Mouse (Mus musculus): ENCODE results near the gene Zfp458. TPM values are rescaled to one million over a fixed set of nuclear protein-coding genes. Genes with fewer than 3 reads are reported as not detected.

The Zfp458 gene
- polyA plus RNA-seq (2017; shearing (Covaris generic)), result 3.5 TPM

DNA sequence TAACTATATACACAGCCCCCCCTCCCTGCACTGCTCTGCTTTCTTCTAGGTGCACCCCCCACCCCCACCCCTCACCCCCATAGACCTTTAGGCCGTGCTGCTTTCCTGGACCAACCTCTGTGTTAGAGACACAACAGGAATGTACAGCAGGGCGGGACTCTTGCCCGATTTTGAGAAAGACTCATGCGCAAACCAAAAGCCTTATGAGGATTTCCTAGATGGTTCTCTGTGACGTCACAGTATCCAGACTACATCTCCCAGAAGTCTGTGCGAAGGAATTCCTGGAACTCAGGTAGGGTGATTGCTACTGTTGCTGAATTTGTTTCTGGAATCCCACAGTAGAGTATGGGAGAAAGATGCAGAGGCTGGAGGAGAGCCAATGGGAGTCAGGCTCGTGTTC is at the start of gene Zfp458:
TSS of gene Zfp458 (minus strand) at position 153 of the 400 bp plus-strand sequence.

DNA sequence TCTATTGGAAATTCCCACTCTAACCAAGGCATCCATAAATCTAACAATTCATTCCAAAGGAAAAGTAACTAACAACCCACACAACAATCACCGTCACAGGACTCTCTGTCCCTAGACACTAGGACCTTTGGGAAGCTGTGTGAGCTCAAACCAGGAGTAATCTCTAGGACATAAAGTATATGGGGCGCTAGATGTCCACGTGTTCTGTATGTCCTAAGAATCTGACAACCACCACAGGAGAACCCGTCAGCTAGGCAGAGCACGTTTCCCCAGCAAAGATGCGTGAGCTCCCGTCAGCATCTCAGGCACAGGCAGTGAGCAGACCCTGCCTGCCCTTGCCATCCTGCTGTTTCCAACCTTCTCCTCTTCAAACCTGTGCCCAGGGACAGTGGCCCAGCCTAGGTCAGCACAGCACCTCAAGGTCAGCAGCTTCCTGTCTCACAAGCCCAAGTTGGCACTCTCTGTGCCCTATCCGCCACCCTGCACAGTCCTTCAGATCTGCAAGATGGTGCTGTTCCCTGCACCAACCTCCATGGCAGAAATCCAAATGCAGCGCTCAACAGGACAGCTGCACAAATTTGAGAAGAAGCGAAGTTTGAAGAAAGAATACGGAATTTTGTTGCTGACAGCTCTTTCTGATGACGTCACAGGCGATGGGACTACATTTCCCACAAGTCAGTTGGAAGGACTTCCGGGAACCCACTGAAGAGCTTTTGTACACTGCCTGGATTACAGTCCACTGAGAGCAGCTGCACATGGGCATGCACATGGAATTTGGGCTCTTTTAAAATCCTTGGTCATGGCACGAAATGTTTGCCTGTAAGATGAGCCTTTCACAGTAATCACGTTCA is 27.8 kb upstream of the Zfp458 start, which contains the start of gene Zfp457:
TSS of gene Zfp457 (minus strand) at position 664 of the 851 bp plus-strand sequence.

Other genes with a start within 250 kb of the Zfp458 start
- 9.9 TPM for gene Zfp712, start 217.3 kb downstream of the Zfp458 start, polyA plus RNA-seq (2017; shearing (Covaris generic))
- 5.9 TPM for gene Zfp708, start 180.5 kb downstream of the Zfp458 start, polyA plus RNA-seq (2017; shearing (Covaris generic))
- gene Gm28557, start 169.9 kb downstream of the Zfp458 start, polyA plus RNA-seq (2017; shearing (Covaris generic)), result 5.3 TPM
- gene Rslcan18, start 162.2 kb downstream of the Zfp458 start, polyA plus RNA-seq (2017; shearing (Covaris generic)), result 0.71 TPM
- 2.9 TPM for gene Zfp759, start 156.8 kb downstream of the Zfp458 start, polyA plus RNA-seq (2017; shearing (Covaris generic))
- gene Rsl1, start 105.3 kb downstream of the Zfp458 start, polyA plus RNA-seq (2017; shearing (Covaris generic)), result 17.9 TPM
- gene Zfp455, start 84.0 kb downstream of the Zfp458 start, polyA plus RNA-seq (2017; shearing (Covaris generic)), result 7.4 TPM
- 0.38 TPM for gene Zfp457, start 28.0 kb upstream of the Zfp458 start, polyA plus RNA-seq (2017; shearing (Covaris generic))
- gene Zfp595, start 54.1 kb upstream of the Zfp458 start, polyA plus RNA-seq (2017; shearing (Covaris generic)), result 7.6 TPM
- gene Gm28044, start 82.1 kb upstream of the Zfp458 start, polyA plus RNA-seq (2017; shearing (Covaris generic)), result 4.0 TPM
- 2.8 TPM for gene Zfp953, start 82.1 kb upstream of the Zfp458 start, polyA plus RNA-seq (2017; shearing (Covaris generic))
- not detected for gene Gm28041, start 97.3 kb upstream of the Zfp458 start, polyA plus RNA-seq (2017; shearing (Covaris generic))
- gene Zfp456, start 97.3 kb upstream of the Zfp458 start, polyA plus RNA-seq (2017; shearing (Covaris generic)), result 9.1 TPM
- gene Zfp429, start 121.4 kb upstream of the Zfp458 start, polyA plus RNA-seq (2017; shearing (Covaris generic)), result 26.4 TPM
- 6.4 TPM for gene Zfp459, start 143.0 kb upstream of the Zfp458 start, polyA plus RNA-seq (2017; shearing (Covaris generic))
- gene Zfp874a, start 173.2 kb upstream of the Zfp458 start, polyA plus RNA-seq (2017; shearing (Covaris generic)), result 21.9 TPM
- 13.6 TPM for gene Zfp874b, start 205.8 kb upstream of the Zfp458 start, polyA plus RNA-seq (2017; shearing (Covaris generic))
- gene Zfp58, start 222.1 kb upstream of the Zfp458 start, polyA plus RNA-seq (2017; shearing (Covaris generic)), result 19.7 TPM
- gene Gm26965, start 247.7 kb upstream of the Zfp458 start, polyA plus RNA-seq (2017; shearing (Covaris generic)), result not detected
- gene Zfp87, start 247.7 kb upstream of the Zfp458 start, polyA plus RNA-seq (2017; shearing (Covaris generic)), result 54.5 TPM